Mouse (Mus musculus): ENCODE data around the gene Arsg. TPM values are rescaled to one million over a fixed set of nuclear protein-coding genes. Genes with fewer than 3 reads are reported as not detected.

Arsg gene
- polyA plus RNA-seq, 1 experiment: 5.2 TPM

- DNase-seq (ENCODE audit: low read depth): peak; percentile 99
- TF ChIP-seq CTCF (IDR thresholded peaks at IDR 0.05; ENCODE audit: borderline replicate concordance, extremely low read depth, insufficient read depth, insufficient read length) (no peak), POLR2A (IDR thresholded peaks at IDR 0.05; ENCODE audit: borderline replicate concordance, extremely low read depth, insufficient read depth, insufficient read length, poor library complexity, severe bottlenecking) (peak; percentile 79; the same call in 1 of the 2 replicates)
These were observed 138.4 kb downstream of the Arsg start, which contains the start of gene Wipi1 for GRCm38 (mm10) chr11:109611303-109612149. Wipi1 (minus strand) TSS chr11:109611967.

GRCm38 (mm10) chr11:109612871-109613529, 139.8 kb downstream of the Arsg start:
- TF ChIP-seq POLR2A (IDR thresholded peaks at IDR 0.05; ENCODE audit: borderline replicate concordance, extremely low read depth, insufficient read depth, insufficient read length, poor library complexity, severe bottlenecking) (no peak), CTCF (IDR thresholded peaks at IDR 0.05; ENCODE audit: borderline replicate concordance, extremely low read depth, insufficient read depth, insufficient read length) (no peak)

GRCm38 (mm10) chr11:109615286-109615685, 142.1 kb downstream of the Arsg start:
- DNase-seq (ENCODE audit: low read depth): no peak

More at GRCm38 (mm10) chr11:109612871-109613529, 139.8 kb downstream of the Arsg start:
- no peak for DNase-seq (ENCODE audit: low read depth)

GRCm38 (mm10) chr11:109616352-109616751, 143.2 kb downstream of the Arsg start:
- TF ChIP-seq POLR2A (IDR thresholded peaks at IDR 0.05; ENCODE audit: borderline replicate concordance, extremely low read depth, insufficient read depth, insufficient read length, poor library complexity, severe bottlenecking) (no peak), CTCF (IDR thresholded peaks at IDR 0.05; ENCODE audit: borderline replicate concordance, extremely low read depth, insufficient read depth, insufficient read length) (no peak)

More at GRCm38 (mm10) chr11:109615286-109615685, 142.1 kb downstream of the Arsg start:
- TF ChIP-seq POLR2A (IDR thresholded peaks at IDR 0.05; ENCODE audit: borderline replicate concordance, extremely low read depth, insufficient read depth, insufficient read length, poor library complexity, severe bottlenecking): no peak
- no peak for TF ChIP-seq CTCF (IDR thresholded peaks at IDR 0.05; ENCODE audit: borderline replicate concordance, extremely low read depth, insufficient read depth, insufficient read length)

GRCm38 (mm10) chr11:109616766-109617165, 143.6 kb downstream of the Arsg start:
- TF ChIP-seq CTCF (IDR thresholded peaks at IDR 0.05; ENCODE audit: borderline replicate concordance, extremely low read depth, insufficient read depth, insufficient read length) (no peak), POLR2A (IDR thresholded peaks at IDR 0.05; ENCODE audit: borderline replicate concordance, extremely low read depth, insufficient read depth, insufficient read length, poor library complexity, severe bottlenecking) (no peak)
- no peak for DNase-seq (ENCODE audit: low read depth)

More at GRCm38 (mm10) chr11:109616352-109616751, 143.2 kb downstream of the Arsg start:
- DNase-seq (ENCODE audit: low read depth): peak; percentile 82

- peak; percentile 50; the same call in 1 of the 2 replicates for TF ChIP-seq CTCF (IDR thresholded peaks at IDR 0.05; ENCODE audit: borderline replicate concordance, extremely low read depth, insufficient read depth, insufficient read length)
- DNase-seq (ENCODE audit: low read depth): peak; percentile 55
These were observed 145.9 kb downstream of the Arsg start for GRCm38 (mm10) chr11:109619055-109619454.

- TF ChIP-seq POLR2A (IDR thresholded peaks at IDR 0.05; ENCODE audit: borderline replicate concordance, extremely low read depth, insufficient read depth, insufficient read length, poor library complexity, severe bottlenecking): no peak
- TF ChIP-seq CTCF (IDR thresholded peaks at IDR 0.05; ENCODE audit: borderline replicate concordance, extremely low read depth, insufficient read depth, insufficient read length): no peak
- no peak for DNase-seq (ENCODE audit: low read depth)
These were observed 147.2 kb downstream of the Arsg start for GRCm38 (mm10) chr11:109620356-109620755.

GRCm38 (mm10) chr11:109621183-109621582, 148.0 kb downstream of the Arsg start:
- peak; percentile 72 for DNase-seq (ENCODE audit: low read depth)
- peak; percentile 61 for TF ChIP-seq CTCF (IDR thresholded peaks at IDR 0.05; ENCODE audit: borderline replicate concordance, extremely low read depth, insufficient read depth, insufficient read length)
- TF ChIP-seq POLR2A (IDR thresholded peaks at IDR 0.05; ENCODE audit: borderline replicate concordance, extremely low read depth, insufficient read depth, insufficient read length, poor library complexity, severe bottlenecking): no peak

- peak; percentile 18 for DNase-seq (ENCODE audit: low read depth)
- TF ChIP-seq POLR2A (IDR thresholded peaks at IDR 0.05; ENCODE audit: borderline replicate concordance, extremely low read depth, insufficient read depth, insufficient read length, poor library complexity, severe bottlenecking) (no peak), CTCF (IDR thresholded peaks at IDR 0.05; ENCODE audit: borderline replicate concordance, extremely low read depth, insufficient read depth, insufficient read length) (no peak)
These were observed 149.4 kb downstream of the Arsg start for GRCm38 (mm10) chr11:109622518-109623037.

Other genes with a start within 250 kb of the Arsg start
- 10.3 and 15.5 TPM in 2 replicates for gene Rgs9, start 175.2 kb upstream of the Arsg start, polyA plus RNA-seq (2012; rRNA removed)
- 26.3 and 30.9 TPM in 2 replicates for gene Gna13, start 110.5 kb upstream of the Arsg start, polyA plus RNA-seq (2012; rRNA removed)
- gene 9930022D16Rik, start 59.5 kb upstream of the Arsg start, polyA plus RNA-seq (2012; rRNA removed): 0.03 TPM in 1 of 2 replicates, not detected in the other
- 183 and 185 TPM in 2 replicates for gene Amz2, start 47.4 kb upstream of the Arsg start, polyA plus RNA-seq (2012; rRNA removed)
- 1.4 and 3.2 TPM in 2 replicates for gene Slc16a6, start 224 bp downstream of the Arsg start, polyA plus RNA-seq (2012; rRNA removed)
- gene Wipi1, start 138.6 kb downstream of the Arsg start, polyA plus RNA-seq (2012; rRNA removed): 7.1 and 10.2 TPM in 2 replicates
- 281 and 315 TPM in 2 replicates for gene Prkar1a, start 176.0 kb downstream of the Arsg start, polyA plus RNA-seq (2012; rRNA removed)
- 2.8 and 4.3 TPM in 2 replicates for gene Fam20a, start 248.9 kb downstream of the Arsg start, polyA plus RNA-seq (2012; rRNA removed)